22 mouse cellular contexts compared by ENCODE assay signal in genomic region chr15:3449564-3449963, GRCm38 (mm10).
"Had no signal": no experiment of that assay in that cellular context is flagged by ENCODE, and none has a peak within 500 bp of the region (broad histone marks: within the 10 kb centered on the region; RNA-seq: fewer than 3 reads in every experiment).

No protein-coding gene starts in this region.

- H3K27ac ChIP-seq: limb, embryonic 12.5 days; limb, embryonic 15.5 days; liver, embryonic 14.5 days; lung, embryonic 15.5 days; midbrain, embryonic 12.5 days; midbrain, embryonic 15.5 days; neural tube, embryonic 12.5 days; neural tube, embryonic 15.5 days; stomach, postnatal 0 days had no signal

- ATAC-seq: midbrain, embryonic 15.5 days had no signal

- H3K27me3 ChIP-seq: limb, embryonic 12.5 days; limb, embryonic 15.5 days; lung, embryonic 15.5 days; midbrain, embryonic 12.5 days; midbrain, embryonic 15.5 days; neural tube, embryonic 12.5 days; neural tube, embryonic 15.5 days had no signal

- H3K4me2 ChIP-seq: limb, embryonic 12.5 days; limb, embryonic 15.5 days; lung, embryonic 15.5 days; midbrain, embryonic 12.5 days; midbrain, embryonic 15.5 days; neural tube, embryonic 12.5 days; neural tube, embryonic 15.5 days had no signal

- H3K9ac ChIP-seq: limb, embryonic 12.5 days; limb, embryonic 15.5 days; liver, embryonic 14.5 days; lung, embryonic 15.5 days; midbrain, embryonic 12.5 days; midbrain, embryonic 15.5 days; neural tube, embryonic 12.5 days; neural tube, embryonic 15.5 days had no signal

- H3K36me3 ChIP-seq: limb, embryonic 12.5 days; limb, embryonic 15.5 days; lung, embryonic 15.5 days; midbrain, embryonic 12.5 days; midbrain, embryonic 15.5 days; neural tube, embryonic 12.5 days; neural tube, embryonic 15.5 days had no signal

- H3K9me3 ChIP-seq: limb, embryonic 12.5 days; limb, embryonic 15.5 days; lung, embryonic 15.5 days; midbrain, embryonic 12.5 days; midbrain, embryonic 15.5 days; neural tube, embryonic 12.5 days; neural tube, embryonic 15.5 days had no signal

- H3K4me1 ChIP-seq: limb, embryonic 12.5 days; limb, embryonic 15.5 days; midbrain, embryonic 12.5 days; midbrain, embryonic 15.5 days; neural tube, embryonic 12.5 days; neural tube, embryonic 15.5 days had no signal

- H3K4me3 ChIP-seq: limb, embryonic 12.5 days; limb, embryonic 15.5 days; lung, embryonic 15.5 days; midbrain, embryonic 12.5 days; midbrain, embryonic 15.5 days; neural tube, embryonic 12.5 days; neural tube, embryonic 15.5 days had no signal

- DNase-seq: kidney, adult 9 months; kidney, postnatal 14 days; kidney, postnatal 4 days; left cerebral cortex, postnatal 4 days; lung, adult 18-20 months; lung, postnatal 14 days; lung, postnatal 4 days; right cerebral cortex, adult 18-20 months; right cerebral cortex, postnatal 14 days; right cerebral cortex, postnatal 4 days; thymus, adult 2 months; thymus, postnatal 14 days; thymus, postnatal 4 days had no signal
